Mouse (Mus musculus): Measurements from ENCODE around the gene Rpp25. TPM values are rescaled to one million over a fixed set of nuclear protein-coding genes. Genes with fewer than 3 reads are reported as not detected.

Rpp25 gene
- total RNA-seq, 2 experiments from 2014 or later = 1.0 to 2.1 TPM

- intact Hi-C loops (cut with DNase I) = loop anchor here (5.0 to 10.0 kb wide), 3 partner anchors 122 to 446 kb away; partner anchors contain the start of gene Sin3a
- no peak for DNase-seq
Observed at GRCm38 (mm10) chr9:57520375-57521055, 16.7 kb downstream of the Rpp25 start.

DNA sequence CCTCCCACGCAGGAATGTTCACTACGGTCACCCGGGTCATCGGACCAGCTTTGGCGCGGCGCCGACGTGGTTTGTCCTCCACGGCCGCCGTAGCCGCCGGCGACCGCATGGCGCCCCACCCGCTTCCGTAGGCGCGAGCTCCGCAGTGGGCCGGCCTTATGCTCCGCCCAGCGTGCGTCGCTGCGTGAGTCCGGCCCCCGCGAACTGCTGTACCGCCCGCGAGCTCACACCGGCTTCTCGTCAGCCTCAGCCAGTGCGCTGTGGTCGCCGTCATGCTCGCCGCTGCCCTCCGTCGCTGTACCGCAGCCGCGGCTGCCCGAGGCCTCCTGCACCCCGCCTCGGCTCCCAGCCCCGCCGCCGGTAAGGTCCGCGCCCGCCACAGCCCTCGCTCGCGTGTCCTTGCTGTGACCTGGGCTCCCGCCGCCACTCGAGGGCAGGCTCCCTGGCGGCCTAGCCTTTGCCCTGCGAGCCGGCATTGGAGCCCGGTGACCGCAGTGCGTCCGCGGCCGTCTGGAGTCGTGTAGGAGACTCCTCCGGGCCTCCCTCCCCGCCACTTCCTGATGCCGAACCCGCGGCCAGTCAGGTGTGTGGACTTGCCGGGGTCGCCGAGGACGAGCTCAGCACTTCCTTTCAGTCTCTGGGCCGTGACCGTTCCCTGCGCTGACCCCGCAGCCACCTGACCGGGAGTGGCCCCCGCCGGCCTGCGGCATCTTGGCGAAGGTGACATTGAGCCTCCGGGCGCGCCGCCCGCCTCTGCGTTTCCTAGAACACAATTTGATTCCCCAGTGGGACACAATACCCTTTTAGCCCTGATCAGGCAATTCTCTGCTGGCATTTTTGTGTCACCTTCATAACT lies 17.5 kb downstream of the Rpp25 start, which contains the start of gene Cox5a:
Cox5a (plus strand) TSS at position 219 of the 856 bp plus-strand sequence.
- peak; percentile 97 for DNase-seq

DNA sequence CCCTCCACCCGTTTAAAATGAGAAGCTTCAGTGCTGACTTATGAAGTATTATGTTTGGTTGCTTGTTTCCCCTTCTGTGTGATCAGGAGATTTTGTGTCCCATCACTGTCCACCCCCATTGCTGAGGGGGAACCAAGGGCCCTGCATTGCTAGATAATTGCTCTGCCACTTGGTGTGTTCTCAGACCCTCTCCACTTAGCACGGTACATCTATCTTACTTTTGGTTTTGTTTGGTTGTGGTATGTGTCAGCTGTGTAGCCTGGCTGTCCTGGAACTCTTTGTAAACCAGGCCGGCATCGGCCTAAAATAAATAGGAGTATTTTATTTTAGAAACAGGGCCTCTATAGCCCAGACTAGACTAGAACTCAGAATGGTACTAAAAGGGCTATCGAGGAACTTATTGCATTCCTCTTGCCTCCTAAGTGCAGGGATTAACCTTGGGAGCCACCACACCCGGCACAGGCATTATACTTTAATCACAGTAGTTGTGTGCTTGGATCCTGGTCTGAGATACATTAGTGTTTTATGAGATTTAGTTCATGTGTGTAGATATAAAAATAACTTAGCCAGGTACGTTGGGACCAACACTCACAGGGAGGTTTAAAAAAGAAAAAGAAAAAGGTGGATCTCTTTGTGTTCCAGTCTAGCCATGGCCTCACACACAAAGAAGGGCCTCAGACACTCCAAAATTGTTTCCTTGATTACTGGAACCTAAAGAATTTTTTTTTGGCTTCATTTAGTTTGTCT lies 18.5 kb downstream of the Rpp25 start:
- no peak for DNase-seq
- intact Hi-C loops (cut with DNase I) = loop anchor here (2.0 to 10.0 kb wide), 4 partner anchors 120 to 447 kb away; partner anchors contain the start of gene Sin3a

More for the DNA sequence above, 17.5 kb downstream of the Rpp25 start, which contains the start of gene Cox5a:
- intact Hi-C loops (cut with DNase I) = loop anchor here (5.0 to 10.0 kb wide), 3 partner anchors 121 to 446 kb away; partner anchors contain the start of gene Sin3a

GRCm38 (mm10) chr9:57522861-57523246 lies 19.0 kb downstream of the Rpp25 start:
- DNase-seq = no peak
- intact Hi-C loops (cut with DNase I) = loop anchor here (2.0 to 10.0 kb wide), 4 partner anchors 119 to 448 kb away; partner anchors contain the start of gene Sin3a

DNA sequence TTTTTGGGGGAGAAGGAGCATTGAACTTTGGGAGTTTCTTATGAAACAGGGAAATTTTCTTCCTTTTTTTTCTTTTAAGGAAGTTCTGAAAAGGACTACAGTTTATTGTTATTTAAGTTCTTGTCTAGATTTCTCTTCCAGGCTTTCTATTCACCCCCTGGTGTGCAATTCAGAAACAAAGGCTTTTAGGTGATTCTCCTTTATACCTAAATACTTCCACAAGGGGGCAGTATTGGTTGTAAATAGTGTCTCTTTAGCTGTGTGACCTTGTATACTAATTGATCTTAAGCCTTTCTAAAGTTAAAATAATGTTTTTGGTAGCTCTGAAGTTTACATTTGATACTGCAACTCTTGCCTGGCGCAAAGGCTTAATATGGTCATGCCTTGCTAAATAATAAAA lies 19.9 kb downstream of the Rpp25 start:
- intact Hi-C loops (cut with DNase I) = loop anchor here (2.0 to 10.0 kb wide), 4 partner anchors 119 to 449 kb away; partner anchors contain the start of gene Sin3a
- DNase-seq = no peak

GRCm38 (mm10) chr9:57524439-57524838 lies 20.6 kb downstream of the Rpp25 start:
- no peak for DNase-seq
- intact Hi-C loops (cut with DNase I) = loop anchor here (5.0 to 10.0 kb wide), 3 partner anchors 118 to 450 kb away; partner anchors contain the start of gene Sin3a

GRCm38 (mm10) chr9:57525516-57525915 lies 21.7 kb downstream of the Rpp25 start:
- intact Hi-C loops (cut with DNase I) = loop anchor here (10.0 kb wide), 2 partner anchors 229 to 451 kb away; partner anchors contain the start of gene Sin3a
- no peak for DNase-seq

DNA sequence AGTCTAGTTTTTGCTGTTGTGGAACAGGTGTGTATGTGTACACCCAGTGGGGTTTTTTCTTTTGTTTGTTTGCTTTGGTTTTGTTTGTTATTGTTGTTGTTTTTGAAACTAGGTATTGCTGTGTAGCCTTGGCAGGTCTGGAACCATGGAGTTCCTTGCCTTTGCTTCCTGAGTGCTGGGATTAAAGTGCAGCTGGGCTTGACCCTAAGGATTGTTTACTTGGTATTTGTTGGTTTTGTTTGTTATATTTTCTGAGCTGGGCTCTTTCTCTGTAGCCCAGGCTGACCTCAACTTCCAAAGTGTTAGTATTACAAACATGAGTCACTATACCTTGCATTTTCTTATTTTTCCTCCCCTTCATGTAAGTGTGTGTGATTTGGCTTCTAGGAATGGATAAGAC lies 22.6 kb downstream of the Rpp25 start:
- intact Hi-C loops (cut with DNase I) = loop anchor here (10.0 kb wide), 2 partner anchors 228 to 452 kb away; partner anchors contain the start of gene Sin3a
- DNase-seq = no peak

DNA sequence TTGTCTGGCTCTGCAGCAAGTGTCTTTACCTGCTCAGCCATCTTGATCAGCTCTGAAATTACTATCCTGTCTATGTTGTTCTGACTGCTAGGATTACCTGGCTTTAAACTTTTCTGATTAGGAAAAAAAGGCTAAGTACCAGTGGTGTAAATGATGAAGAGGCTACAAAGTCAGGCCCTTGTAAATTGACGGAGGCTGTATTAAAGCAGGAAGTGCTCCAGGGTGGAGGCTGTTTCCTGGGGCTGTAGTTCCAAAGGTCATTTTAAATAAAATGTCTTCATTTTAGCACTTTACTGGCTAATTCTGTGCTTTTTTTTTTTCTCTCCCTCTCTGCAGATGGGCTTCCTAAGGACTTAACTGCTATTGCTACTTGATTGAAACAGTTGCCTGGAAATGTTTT lies 28.1 kb downstream of the Rpp25 start:
- intact Hi-C loops (cut with DNase I) = no loop called here
- no peak for DNase-seq

DNA sequence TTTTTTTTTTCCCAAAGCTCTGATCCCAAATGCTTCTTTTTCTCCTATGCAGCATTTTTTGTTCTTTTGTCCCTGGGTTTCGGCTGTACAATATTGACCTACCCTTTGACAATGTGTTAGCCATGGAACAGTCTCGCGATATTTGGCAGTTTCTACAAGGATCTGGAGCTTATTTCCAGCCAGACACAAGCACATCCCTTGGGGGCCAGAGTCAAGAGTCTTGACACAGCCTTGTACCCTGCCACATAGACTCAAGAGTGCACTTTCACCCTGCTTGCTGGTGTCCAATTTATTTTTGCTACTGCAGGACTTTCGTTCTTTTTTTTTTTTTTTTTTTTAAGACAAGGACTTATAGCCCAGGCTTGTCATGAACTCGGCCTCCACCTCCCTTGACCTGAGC lies 32.5 kb downstream of the Rpp25 start:
- intact Hi-C loops (cut with DNase I) = no loop called here
- no peak for DNase-seq

- intact Hi-C loops (cut with DNase I) = no loop called here
- peak; percentile 88 to 89 for DNase-seq
Observed at GRCm38 (mm10) chr9:57537044-57537727, 33.4 kb downstream of the Rpp25 start, which contains the start of gene Fam219b. Fam219b (plus strand) TSS chr9:57537528.

DNA sequence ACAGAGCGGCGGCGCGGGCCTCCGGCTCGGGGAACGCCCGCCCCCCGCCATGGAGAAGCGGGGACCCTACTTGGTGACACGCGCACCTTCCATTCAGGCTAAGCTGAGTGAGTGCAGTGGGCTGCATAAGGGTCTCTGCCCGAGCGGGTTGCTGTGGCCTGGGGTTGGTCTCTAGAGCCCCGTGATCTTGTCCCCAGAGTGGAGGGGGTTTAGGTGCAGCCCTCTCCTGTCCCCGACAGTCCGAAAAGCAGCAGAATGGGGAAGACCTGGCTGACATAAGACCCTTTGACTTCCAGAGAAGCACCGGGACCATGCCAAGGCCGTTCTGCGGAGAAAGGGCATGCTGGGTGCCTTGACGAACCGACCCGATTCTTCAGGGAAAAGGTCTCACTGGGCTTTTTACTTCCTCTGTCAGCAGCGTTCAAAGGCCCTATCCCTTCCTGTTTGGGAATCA lies 33.9 kb downstream of the Rpp25 start:
- intact Hi-C loops (cut with DNase I) = no loop called here
- peak; percentile 41 to 59 for DNase-seq

DNA sequence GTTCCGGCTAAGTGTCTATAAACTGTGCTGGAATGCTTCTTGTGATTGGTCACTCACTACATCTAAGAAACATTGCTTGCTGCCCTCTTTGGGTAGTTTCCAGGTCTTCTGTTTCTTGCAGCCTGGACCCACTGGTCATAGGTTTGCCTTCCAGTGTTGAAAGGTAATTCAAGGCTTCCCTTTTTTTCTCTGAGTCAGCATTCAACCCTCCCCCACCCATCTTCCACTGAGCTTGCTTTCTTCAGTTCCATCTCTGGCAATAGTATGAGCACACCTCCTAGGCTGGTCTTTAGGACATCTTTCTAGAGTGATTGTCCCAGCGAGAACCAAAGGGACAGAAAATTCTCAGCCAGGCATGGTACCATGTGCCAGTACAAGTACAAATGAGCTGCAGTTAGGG lies 35.7 kb downstream of the Rpp25 start:
- intact Hi-C loops (cut with DNase I) = no loop called here

DNA sequence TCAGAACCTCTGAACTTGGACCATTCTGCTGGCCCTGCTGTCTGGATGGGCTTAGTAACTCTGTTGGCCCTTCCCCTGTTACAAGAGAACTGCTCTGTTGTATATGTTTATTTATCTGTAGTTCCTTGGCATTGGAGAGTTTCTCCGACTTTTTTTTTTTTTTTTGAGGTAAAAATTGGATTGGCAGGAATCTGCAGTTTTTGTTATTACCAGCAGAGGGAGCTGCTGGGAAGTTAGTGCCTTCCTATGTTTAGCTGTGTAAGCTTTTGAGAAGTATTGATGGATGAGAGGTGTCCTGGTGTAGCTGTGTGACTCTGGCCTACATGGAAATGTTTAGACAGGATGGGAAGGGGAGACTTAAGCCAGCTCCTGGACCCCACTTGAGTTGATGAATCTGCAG lies 37.5 kb downstream of the Rpp25 start:
- intact Hi-C loops (cut with DNase I) = loop anchor here (1.0 to 5.0 kb wide), 6 partner anchors 21 to 221 kb away; partner anchors contain the start of gene Ulk3
- peak in 1 of 2 experiments; percentile 64 for DNase-seq

More for the DNA sequence above, 35.7 kb downstream of the Rpp25 start:
- DNase-seq = no peak

GRCm38 (mm10) chr9:57543951-57544350 lies 40.1 kb downstream of the Rpp25 start:
- DNase-seq = no peak
- intact Hi-C loops (cut with DNase I) = loop anchor here (5.0 kb wide), 3 partner anchors 98 to 218 kb away; no protein-coding TSS in a partner anchor

DNA sequence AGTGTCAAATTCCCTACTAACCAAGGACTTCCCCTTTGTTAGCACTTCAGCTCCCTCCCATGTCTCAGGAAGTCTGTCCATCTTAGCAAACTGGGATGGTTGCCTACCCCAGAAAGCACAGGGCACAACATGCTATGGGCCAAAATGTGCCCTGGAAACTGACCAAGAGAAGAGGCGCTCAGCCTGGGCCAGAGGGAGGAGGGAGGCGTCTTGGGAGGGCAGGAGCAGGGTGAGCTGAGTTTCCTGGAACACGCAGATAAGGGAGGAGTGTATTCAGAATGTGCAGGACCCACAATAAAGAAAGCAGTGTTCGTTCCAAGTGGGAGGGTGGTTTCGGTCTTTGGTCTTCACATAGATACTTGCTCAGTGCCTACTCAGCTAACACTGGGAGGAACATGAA lies 43.5 kb downstream of the Rpp25 start:
- DNase-seq = peak; percentile 59 to 69
- intact Hi-C loops (cut with DNase I) = no loop called here

GRCm38 (mm10) chr9:57547869-57548268 lies 44.0 kb downstream of the Rpp25 start:
- intact Hi-C loops (cut with DNase I) = no loop called here
- no peak for DNase-seq

GRCm38 (mm10) chr9:57549186-57549585 lies 45.4 kb downstream of the Rpp25 start:
- no peak for DNase-seq
- intact Hi-C loops (cut with DNase I) = no loop called here

GRCm38 (mm10) chr9:57550126-57550862 lies 46.5 kb downstream of the Rpp25 start:
- intact Hi-C loops (cut with DNase I) = no loop called here
- DNase-seq = no peak
